Mouse (Mus musculus): ENCODE measurements at regions not wholly inside any gene's neighbourhood (a gene's known extent, or its start where the extent isn't known, plus 50 kb on each side); places are given as distances from the start of the nearest gene placed in this dataset.

GRCm38 (mm10) chr12:94155110-94155858 lies 1536.7 kb upstream of the Flrt2 start:
- DNase-seq, result no peak

DNA sequence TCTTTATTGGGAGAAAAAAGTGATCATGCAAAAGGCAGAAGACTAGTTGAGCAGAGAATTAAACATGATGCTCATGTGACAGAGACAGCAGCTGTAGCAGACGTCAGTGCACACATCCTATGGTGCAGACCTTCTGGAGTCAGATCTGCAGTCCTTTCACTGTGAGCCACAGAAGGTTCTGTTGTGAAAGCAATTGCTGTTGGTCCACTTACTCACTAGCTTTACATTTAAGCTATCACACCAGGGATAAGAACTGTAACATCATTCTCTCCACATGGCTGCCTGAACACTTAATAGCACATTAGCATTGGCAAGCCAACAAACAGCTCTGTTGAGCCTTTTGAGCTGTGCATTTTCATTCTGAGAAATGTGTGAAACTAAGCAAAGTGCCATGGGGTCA lies 1509.7 kb upstream of the Flrt2 start:
- DNase-seq, result no peak

- no peak for DNase-seq
Observed at GRCm38 (mm10) chr12:94190620-94191081, 1501.4 kb upstream of the Flrt2 start.

GRCm38 (mm10) chr12:94217906-94218305 lies 1474.1 kb upstream of the Flrt2 start:
- DNase-seq, result no peak

GRCm38 (mm10) chr12:94229894-94230293 lies 1462.1 kb upstream of the Flrt2 start:
- no peak for DNase-seq

GRCm38 (mm10) chr12:94245366-94245765 lies 1446.7 kb upstream of the Flrt2 start:
- no peak for DNase-seq

GRCm38 (mm10) chr12:94247362-94247761 lies 1444.7 kb upstream of the Flrt2 start:
- no peak for DNase-seq

- DNase-seq, result no peak
Observed at GRCm38 (mm10) chr12:94252957-94253633, 1438.9 kb upstream of the Flrt2 start.

- no peak for DNase-seq
Observed at GRCm38 (mm10) chr12:94280946-94281345, 1411.1 kb upstream of the Flrt2 start.

DNA sequence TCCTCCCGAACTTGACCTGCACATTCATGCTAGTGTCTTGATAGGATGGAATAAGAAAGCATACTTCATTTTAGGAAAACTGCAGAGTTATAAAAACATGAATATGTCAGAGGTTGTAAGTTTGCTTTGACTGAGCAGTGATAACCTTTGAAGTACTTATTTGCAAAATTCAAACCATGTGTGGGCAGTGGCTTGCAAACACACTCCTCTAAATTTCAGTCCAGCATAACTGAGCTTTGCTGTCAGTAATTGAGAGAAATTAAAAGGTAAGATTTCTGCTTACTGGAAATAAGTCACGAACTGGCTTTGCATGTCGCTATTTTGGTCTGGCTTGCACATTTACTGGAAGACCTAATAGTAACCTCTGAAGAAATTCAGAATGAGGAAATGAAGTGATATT lies 1409.1 kb upstream of the Flrt2 start:
- no peak for DNase-seq

GRCm38 (mm10) chr12:94283572-94283971 lies 1408.5 kb upstream of the Flrt2 start:
- no peak for DNase-seq

- no peak for DNase-seq
Observed at GRCm38 (mm10) chr12:94297864-94298263, 1394.2 kb upstream of the Flrt2 start.

- no peak for DNase-seq
Observed at GRCm38 (mm10) chr12:94332351-94332750, 1359.7 kb upstream of the Flrt2 start.

DNA sequence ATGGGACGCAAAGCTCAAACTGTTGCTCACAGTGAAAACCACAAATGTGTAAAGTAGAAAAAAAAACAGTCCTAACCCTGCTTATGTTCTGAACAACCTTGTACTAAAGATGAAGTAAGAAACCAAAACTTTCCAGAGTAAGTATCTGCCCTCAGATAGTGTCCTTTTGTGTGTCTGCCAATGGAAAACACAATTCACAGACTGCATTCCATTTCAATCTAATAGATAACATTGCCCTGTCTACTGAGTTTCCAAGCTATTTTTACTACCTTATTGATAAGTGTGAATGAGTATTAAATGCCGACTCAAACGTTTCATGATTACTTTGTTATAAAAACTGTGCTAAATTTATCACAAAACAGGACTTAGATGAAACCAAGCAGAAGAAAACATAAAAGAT lies 1357.4 kb upstream of the Flrt2 start:
- no peak for DNase-seq

DNA sequence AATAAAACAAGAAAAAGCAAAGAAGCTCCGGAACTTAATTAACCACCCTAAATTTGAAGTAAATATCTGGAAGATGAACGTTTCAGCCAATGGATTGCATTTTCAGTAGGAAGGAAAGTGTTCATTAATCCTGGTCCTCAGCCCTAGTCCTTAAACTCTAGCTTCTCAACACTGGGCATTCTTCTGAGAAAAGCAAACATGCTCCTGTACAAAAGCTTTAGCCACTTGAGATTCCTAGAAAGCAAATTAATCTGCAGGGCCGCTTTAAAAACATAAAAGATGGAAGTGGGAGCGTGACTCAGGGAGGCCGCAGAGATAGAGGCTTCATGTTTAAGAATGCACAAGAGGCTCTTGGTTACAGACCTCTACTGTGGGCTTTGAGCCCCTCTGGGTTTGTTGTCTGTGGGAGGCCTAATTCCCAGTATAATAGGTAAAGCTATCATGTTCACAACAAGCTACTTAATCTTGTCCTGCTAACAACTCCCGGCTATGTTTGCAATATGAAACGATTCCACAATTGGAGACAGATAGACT lies 1342.3 kb upstream of the Flrt2 start:
- DNase-seq, result no peak

- DNase-seq, result no peak
Observed at GRCm38 (mm10) chr12:94364269-94364668, 1327.8 kb upstream of the Flrt2 start.

GRCm38 (mm10) chr12:94399991-94400390 lies 1292.0 kb upstream of the Flrt2 start:
- DNase-seq, result no peak

DNA sequence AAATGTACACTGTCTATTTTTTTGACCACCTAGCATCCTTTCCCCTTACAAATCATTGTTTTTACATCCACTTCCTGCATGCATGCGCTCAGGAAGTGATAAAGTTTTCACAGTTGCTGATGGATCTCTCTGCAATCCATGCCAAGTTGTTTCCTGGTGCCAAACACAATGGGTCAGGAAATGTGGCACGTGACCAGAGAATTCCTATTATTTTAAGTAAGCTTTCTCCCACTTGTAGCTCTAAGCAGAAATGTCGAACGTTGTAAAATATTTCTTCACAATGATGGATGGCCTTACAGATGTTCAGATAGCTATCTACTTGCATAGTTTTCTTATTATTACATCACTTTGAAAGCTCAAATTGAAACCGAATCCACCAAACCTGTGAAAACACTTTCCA lies 1271.1 kb upstream of the Flrt2 start:
- no peak for DNase-seq

GRCm38 (mm10) chr12:94421743-94422142 lies 1270.3 kb upstream of the Flrt2 start:
- no peak for DNase-seq

DNA sequence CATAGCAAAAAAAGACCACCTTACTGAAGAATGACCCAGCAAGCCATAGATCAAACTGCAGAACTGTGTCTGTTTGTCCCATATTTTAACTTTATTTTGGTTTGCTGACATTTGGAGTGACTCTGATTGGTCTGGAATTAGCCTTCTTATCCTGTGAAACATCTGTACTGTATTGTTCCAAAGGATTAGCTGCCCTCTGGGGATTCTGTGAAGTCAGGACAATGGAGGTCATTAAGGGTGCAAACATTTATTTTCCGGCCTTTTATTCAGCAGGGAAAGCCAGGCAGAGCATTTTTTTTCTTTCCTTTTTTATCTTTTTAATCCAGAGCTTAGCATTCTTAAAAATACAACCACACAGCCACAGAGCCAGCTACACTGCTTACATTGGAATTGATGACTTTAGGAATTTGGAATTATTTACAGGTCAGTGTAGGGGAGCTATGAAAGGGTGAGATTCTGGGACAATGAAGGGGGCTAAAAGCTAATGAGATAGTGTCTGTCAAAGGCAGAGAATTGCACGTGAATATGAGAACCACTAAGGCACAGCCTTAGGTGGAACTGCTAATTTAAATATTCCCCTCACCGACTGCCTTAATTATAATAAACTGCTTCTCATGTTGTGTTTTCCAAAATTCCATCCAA lies 1267.6 kb upstream of the Flrt2 start:
- DNase-seq, result no peak

GRCm38 (mm10) chr12:94449517-94449916 lies 1242.5 kb upstream of the Flrt2 start:
- DNase-seq, result no peak

GRCm38 (mm10) chr12:94468027-94468426 lies 1224.0 kb upstream of the Flrt2 start:
- DNase-seq, result no peak

- DNase-seq, result no peak
Observed at GRCm38 (mm10) chr12:94468609-94469008, 1223.4 kb upstream of the Flrt2 start.

- DNase-seq, result no peak
Observed at GRCm38 (mm10) chr12:94469850-94470249, 1222.2 kb upstream of the Flrt2 start.

All from right cerebral cortex, postnatal 25 days (tissue).